Mouse (Mus musculus): ENCODE results near the gene Tmem214. TPM values are rescaled to one million over a fixed set of nuclear protein-coding genes. Genes with fewer than 3 reads are reported as not detected.

Tmem214 gene
- polyA plus RNA-seq, 1 experiment from 2014 or later = 56.2 TPM

- no peak overlapping the region for H3K27ac ChIP-seq
- ATAC-seq = no peak
- H3K9ac ChIP-seq = no peak overlapping the region
- H3K9me3 ChIP-seq (replicated peaks) = no peaks in the 10 kb centered on the region
- no peak overlapping the region for H3K4me2 ChIP-seq
- no peaks in the 10 kb centered on the region for H3K36me3 ChIP-seq
- H3K27me3 ChIP-seq (replicated peaks) = no peaks in the 10 kb centered on the region; the same call in 1 of the 2 replicates
- H3K4me3 ChIP-seq = no peak overlapping the region
- 49% methylated on average over 4 of the region's 4 CpGs for WGBS (ENCODE audit: insufficient replicate concordance)
- no peaks in the 10 kb centered on the region for H3K4me1 ChIP-seq
Measured at GRCm38 (mm10) chr5:30853522-30853921, 14.3 kb upstream of the Tmem214 start.

GRCm38 (mm10) chr5:30855674-30856073 lies 12.1 kb upstream of the Tmem214 start:
- Histone ChIP-seq H3K9me3 (replicated peaks) (no peaks in the 10 kb centered on the region), H3K27me3 (replicated peaks) (no peaks in the 10 kb centered on the region; the same call in 1 of the 2 replicates), H3K4me1 (no peaks in the 10 kb centered on the region), H3K27ac (no peak overlapping the region), H3K4me3 (no peak overlapping the region), H3K36me3 (no peaks in the 10 kb centered on the region), H3K9ac (no peak overlapping the region), H3K4me2 (no peak overlapping the region)
- ATAC-seq = no peak
- WGBS (ENCODE audit: insufficient replicate concordance) = 42% methylated on average over 3 of the region's 3 CpGs

GRCm38 (mm10) chr5:30856124-30856523 lies 11.7 kb upstream of the Tmem214 start:
- H3K36me3 ChIP-seq = no peaks in the 10 kb centered on the region
- H3K27me3 ChIP-seq (replicated peaks) = no peaks in the 10 kb centered on the region; the same call in 1 of the 2 replicates
- no peak overlapping the region for H3K4me3 ChIP-seq
- no peak for ATAC-seq
- 68% methylated on average over 2 of the region's 2 CpGs for WGBS (ENCODE audit: insufficient replicate concordance)
- no peak overlapping the region for H3K27ac ChIP-seq
- H3K9ac ChIP-seq = no peak overlapping the region
- H3K4me1 ChIP-seq = no peaks in the 10 kb centered on the region
- H3K9me3 ChIP-seq (replicated peaks) = no peaks in the 10 kb centered on the region
- H3K4me2 ChIP-seq = no peak overlapping the region

- WGBS (ENCODE audit: insufficient replicate concordance) = 27% methylated on average over 4 of the region's 4 CpGs
- no peak overlapping the region for H3K4me2 ChIP-seq
- H3K9me3 ChIP-seq (replicated peaks) = no peaks in the 10 kb centered on the region
- H3K36me3 ChIP-seq = no peaks in the 10 kb centered on the region
- H3K9ac ChIP-seq = no peak overlapping the region
- no peak overlapping the region for H3K27ac ChIP-seq
- peaks cover 9% of the 10 kb centered on the region for H3K4me1 ChIP-seq
- ATAC-seq = peak; percentile 65
- no peak overlapping the region for H3K4me3 ChIP-seq
- peaks cover 19% of the 10 kb centered on the region for H3K27me3 ChIP-seq (replicated peaks)
Measured at GRCm38 (mm10) chr5:30863852-30864251, 4.0 kb upstream of the Tmem214 start.

- no peak overlapping the region for H3K4me3 ChIP-seq
- peak overlapping the region; percentile 18; the same call in 1 of the 2 replicates for H3K4me2 ChIP-seq
- H3K4me1 ChIP-seq = peaks cover 13% of the 10 kb centered on the region
- H3K9ac ChIP-seq = no peak overlapping the region
- 0 out of 2 replicates have a peak, but pooled peaks have one; percentile 10 for ATAC-seq
- H3K27me3 ChIP-seq (replicated peaks) = peaks cover 19% of the 10 kb centered on the region
- H3K27ac ChIP-seq = no peak overlapping the region
- H3K36me3 ChIP-seq = no peaks in the 10 kb centered on the region
- WGBS (ENCODE audit: insufficient replicate concordance) = 30% methylated on average over 15 of the region's 15 CpGs
- no peaks in the 10 kb centered on the region for H3K9me3 ChIP-seq (replicated peaks)
Measured at GRCm38 (mm10) chr5:30864322-30864721, 3.5 kb upstream of the Tmem214 start.

- 57% methylated on average over 3 of the region's 3 CpGs for WGBS (ENCODE audit: insufficient replicate concordance)
- H3K9ac ChIP-seq = no peak overlapping the region
- H3K27ac ChIP-seq = no peak overlapping the region
- H3K4me1 ChIP-seq = peaks cover 28% of the 10 kb centered on the region
- H3K27me3 ChIP-seq (replicated peaks) = peaks cover 19% of the 10 kb centered on the region
- no peak for ATAC-seq
- no peaks in the 10 kb centered on the region for H3K9me3 ChIP-seq (replicated peaks)
- peaks cover 14% of the 10 kb centered on the region for H3K36me3 ChIP-seq
- H3K4me2 ChIP-seq = no peak overlapping the region
- no peak overlapping the region for H3K4me3 ChIP-seq
Measured at GRCm38 (mm10) chr5:30866871-30867270, 941 bp upstream of the Tmem214 start.

GRCm38 (mm10) chr5:30868981-30869380 lies 1.2 kb downstream of the Tmem214 start:
- 19% methylated on average over 9 of the region's 9 CpGs for WGBS (ENCODE audit: insufficient replicate concordance)
- 0 out of 2 replicates have a peak overlapping the region, but pooled peaks have one; percentile 76 for H3K27ac ChIP-seq
- peak overlapping the region; percentile 89 for H3K4me2 ChIP-seq
- peaks cover 35% of the 10 kb centered on the region for H3K36me3 ChIP-seq
- peaks cover 24% of the 10 kb centered on the region for H3K4me1 ChIP-seq
- peak overlapping the region; percentile 95 for H3K4me3 ChIP-seq
- no peak for ATAC-seq
- 0 out of 2 replicates have a peak, but pooled peaks cover 7% of the 10 kb centered on the region for H3K27me3 ChIP-seq (replicated peaks)
- peak overlapping the region; percentile 93 for H3K9ac ChIP-seq
- no peaks in the 10 kb centered on the region for H3K9me3 ChIP-seq (replicated peaks)

- H3K36me3 ChIP-seq = peaks cover 41% of the 10 kb centered on the region
- peak overlapping the region; percentile 93 for H3K9ac ChIP-seq
- peak; percentile 95 for ATAC-seq
- peak overlapping the region; percentile 76 for H3K27ac ChIP-seq
- no peaks in the 10 kb centered on the region for H3K9me3 ChIP-seq (replicated peaks)
- H3K4me3 ChIP-seq = peak overlapping the region; percentile 95
- H3K4me2 ChIP-seq = peak overlapping the region; percentile 89
- 2% methylated on average over 58 of the region's 63 CpGs for WGBS (ENCODE audit: insufficient replicate concordance)
- H3K4me1 ChIP-seq = peaks cover 20% of the 10 kb centered on the region
- 0 out of 2 replicates have a peak, but pooled peaks cover 1% of the 10 kb centered on the region for H3K27me3 ChIP-seq (replicated peaks)
Measured at GRCm38 (mm10) chr5:30869405-30870130, 1.8 kb downstream of the Tmem214 start.

- no peaks in the 10 kb centered on the region for H3K27me3 ChIP-seq (replicated peaks)
- H3K4me1 ChIP-seq = peaks cover 20% of the 10 kb centered on the region
- peaks cover 46% of the 10 kb centered on the region for H3K36me3 ChIP-seq
- no peaks in the 10 kb centered on the region for H3K9me3 ChIP-seq (replicated peaks)
- peak overlapping the region; percentile 95 for H3K4me3 ChIP-seq
- peak overlapping the region; percentile 76; the same call in 1 of the 2 replicates for H3K27ac ChIP-seq
- H3K9ac ChIP-seq = peak overlapping the region; percentile 93
- H3K4me2 ChIP-seq = peak overlapping the region; percentile 89
- no peak for ATAC-seq
- WGBS (ENCODE audit: insufficient replicate concordance) = 16% methylated on average over 2 of the region's 2 CpGs
Measured at GRCm38 (mm10) chr5:30870131-30870406, 2.3 kb downstream of the Tmem214 start.

- ATAC-seq = no peak
- Histone ChIP-seq H3K9me3 (replicated peaks) (no peaks in the 10 kb centered on the region), H3K9ac (no peak overlapping the region), H3K27me3 (replicated peaks) (no peaks in the 10 kb centered on the region), H3K4me1 (peaks cover 20% of the 10 kb centered on the region), H3K4me3 (no peak overlapping the region), H3K4me2 (no peak overlapping the region), H3K27ac (no peak overlapping the region), H3K36me3 (peaks cover 71% of the 10 kb centered on the region)
- WGBS (ENCODE audit: insufficient replicate concordance) = 87% methylated on average over 9 of the region's 9 CpGs
Measured at GRCm38 (mm10) chr5:30872574-30872973, 4.8 kb downstream of the Tmem214 start.

- 83% methylated on average over 7 of the region's 7 CpGs for WGBS (ENCODE audit: insufficient replicate concordance)
- ATAC-seq = no peak
- H3K4me2 ChIP-seq = no peak overlapping the region
- H3K4me1 ChIP-seq = peaks cover 15% of the 10 kb centered on the region
- no peak overlapping the region for H3K27ac ChIP-seq
- H3K9me3 ChIP-seq (replicated peaks) = no peaks in the 10 kb centered on the region
- H3K9ac ChIP-seq = no peak overlapping the region
- no peaks in the 10 kb centered on the region for H3K27me3 ChIP-seq (replicated peaks)
- H3K4me3 ChIP-seq = no peak overlapping the region
- H3K36me3 ChIP-seq = peaks cover 77% of the 10 kb centered on the region
Measured at GRCm38 (mm10) chr5:30874365-30874764, 6.6 kb downstream of the Tmem214 start.

- Histone ChIP-seq H3K4me1 (no peaks in the 10 kb centered on the region), H3K9me3 (replicated peaks) (no peaks in the 10 kb centered on the region), H3K9ac (no peak overlapping the region), H3K27me3 (replicated peaks) (no peaks in the 10 kb centered on the region), H3K4me3 (no peak overlapping the region), H3K4me2 (no peak overlapping the region), H3K27ac (no peak overlapping the region), H3K36me3 (peaks cover 45% of the 10 kb centered on the region)
- no peak for ATAC-seq
- WGBS (ENCODE audit: insufficient replicate concordance) = 61% methylated on average over 6 of the region's 6 CpGs
Measured at GRCm38 (mm10) chr5:30878616-30879015, 10.8 kb downstream of the Tmem214 start.
